Mouse (Mus musculus) T-helper 1 cell (primary cell): ENCODE data around the gene Ankrd44.

ENCODE experiments used
- in situ Hi-C: fragments of 300-600 bp; cut with MboI, MseI; formaldehyde crosslinking; loops from one replicate; pipeline ENCODE4 v1.15.1; 2025; ENCODE audit warnings: high pct_unique_total_duplicates

The Ankrd44 gene

DNA sequence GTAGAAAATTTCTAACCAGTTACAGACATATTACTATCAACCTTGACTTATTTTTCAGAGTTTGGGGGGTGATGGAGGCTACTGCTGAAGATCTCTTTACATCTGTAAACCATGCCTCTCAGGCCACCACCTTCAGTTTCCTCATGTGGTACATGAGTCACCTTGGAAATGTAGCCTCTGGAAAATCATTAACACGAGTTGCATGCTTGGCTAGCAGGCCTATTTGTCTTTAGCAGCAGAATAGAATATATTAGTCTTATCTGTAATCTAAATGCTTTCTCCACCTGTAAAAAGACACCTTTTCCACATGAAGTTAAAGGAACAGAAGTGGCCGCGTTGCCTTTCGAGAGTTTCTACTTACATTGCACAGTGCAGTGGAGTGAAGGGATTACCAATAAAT is 267.6 kb downstream of the Ankrd44 start:
- in situ Hi-C loops, result no loop called here

DNA sequence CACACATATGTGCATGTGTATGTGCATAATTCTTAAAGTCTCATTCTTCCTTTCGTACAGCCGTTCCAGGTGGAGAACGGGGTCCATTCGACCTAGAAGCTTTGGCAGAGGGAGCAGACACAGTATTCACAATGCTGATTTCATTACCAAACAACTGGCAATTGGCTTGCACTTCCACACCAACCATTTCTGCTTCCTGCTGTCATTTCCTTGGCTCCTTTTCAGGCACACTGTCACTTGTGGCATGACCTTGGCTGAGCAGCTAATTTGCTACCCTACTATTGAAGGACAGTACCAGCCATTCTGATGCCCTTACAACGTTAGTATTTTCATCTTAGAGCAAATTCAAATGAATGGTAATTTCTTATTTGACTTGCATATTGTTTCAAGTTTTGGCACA is 277.9 kb downstream of the Ankrd44 start:
- in situ Hi-C loops, result no loop called here

DNA sequence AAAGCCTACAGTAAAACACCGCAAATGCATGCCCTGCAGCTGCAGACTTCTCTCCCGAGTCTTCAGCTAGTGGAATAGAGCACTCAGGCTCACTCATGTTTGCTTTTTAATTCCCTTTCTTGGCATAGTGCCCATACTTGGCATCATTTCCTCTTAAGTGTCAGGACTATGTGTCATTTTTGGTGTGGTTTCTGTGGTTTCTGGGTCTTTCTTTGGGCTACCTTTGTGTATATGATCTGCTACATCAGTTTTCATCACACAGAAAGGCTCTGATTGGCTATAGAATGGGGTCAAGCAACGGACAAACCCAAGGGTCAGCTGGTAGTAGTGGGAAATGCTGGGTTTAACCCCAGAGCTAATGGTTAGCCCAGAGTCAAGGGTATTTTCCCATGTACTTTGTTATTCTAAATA is 278.8 kb downstream of the Ankrd44 start:
- in situ Hi-C loops, result no loop called here

DNA sequence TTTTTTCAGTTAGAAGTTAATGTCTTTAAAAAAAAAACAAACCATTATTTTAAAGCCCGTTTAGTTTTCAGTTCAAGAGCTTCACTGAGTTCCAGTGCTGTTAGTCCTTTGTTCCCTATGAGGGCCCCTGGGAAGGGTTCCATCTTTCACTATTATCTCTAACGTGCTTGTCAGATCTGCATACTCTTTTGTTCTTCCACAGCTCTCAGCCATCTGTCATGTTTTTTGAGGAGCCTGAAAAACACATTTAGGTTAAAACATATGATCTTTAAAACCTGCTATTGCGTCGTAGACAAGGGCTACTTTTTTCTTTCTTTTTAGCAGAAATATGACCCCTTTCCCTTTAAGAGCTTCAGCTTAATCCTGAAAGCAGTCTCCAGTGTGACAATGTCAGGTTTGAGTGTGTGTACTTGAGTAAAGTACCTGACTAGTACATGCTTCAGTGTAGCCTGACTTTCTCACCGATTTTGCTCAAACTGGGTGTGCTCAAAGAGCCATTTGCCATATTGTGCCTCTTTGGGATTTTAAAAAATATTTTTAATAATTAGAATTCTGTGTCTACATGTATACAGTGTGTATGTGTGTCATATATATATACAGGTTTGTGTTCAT is 285.9 kb downstream of the Ankrd44 start:
- in situ Hi-C loops, result no loop called here

DNA sequence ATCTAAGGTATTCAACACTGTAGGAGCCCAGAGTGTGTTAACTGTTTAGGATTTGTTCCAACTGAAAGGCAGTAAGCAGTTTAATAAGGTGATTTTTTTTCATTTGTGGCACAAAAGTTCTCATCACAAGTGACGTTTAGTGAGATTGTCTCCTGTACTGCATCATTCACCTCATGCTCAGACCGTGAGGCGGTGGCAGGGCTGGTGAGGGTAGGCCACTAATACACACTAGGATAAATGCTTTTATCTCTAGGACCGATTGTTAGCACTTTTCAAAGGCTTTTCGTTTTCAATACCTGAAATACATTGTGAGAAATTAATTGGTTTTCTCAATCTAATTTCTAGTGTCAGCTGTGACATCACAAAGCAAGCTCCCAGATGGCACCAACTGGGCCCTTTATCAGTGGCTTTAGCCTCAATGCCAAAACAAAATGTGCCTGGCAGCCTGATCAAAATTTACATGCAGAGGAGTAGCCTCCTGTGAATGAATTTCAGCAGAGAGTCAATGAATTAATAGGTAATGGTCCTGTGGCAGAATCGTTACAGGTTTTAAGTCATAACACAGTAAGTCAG is 286.6 kb downstream of the Ankrd44 start:
- in situ Hi-C loops, result no loop called here

DNA sequence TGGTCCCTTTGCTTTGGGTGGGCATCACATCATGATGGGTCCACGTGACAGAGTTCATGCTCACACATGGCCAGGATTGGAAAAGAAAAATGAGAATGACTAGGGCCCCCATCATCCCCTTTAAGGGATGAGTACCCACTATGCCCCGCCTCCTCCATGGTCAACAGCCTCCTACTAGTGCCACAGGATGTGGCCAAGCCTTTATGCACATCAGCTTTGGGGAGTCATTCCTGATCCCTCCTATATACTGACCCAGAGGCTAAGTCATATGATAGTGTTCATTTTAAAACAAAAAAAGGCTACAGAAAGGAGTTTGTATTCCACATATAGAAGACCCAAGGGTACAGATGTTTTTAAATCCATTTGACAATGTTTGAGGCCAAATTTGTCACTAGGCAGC is 287.1 kb downstream of the Ankrd44 start:
- in situ Hi-C loops, result no loop called here

DNA sequence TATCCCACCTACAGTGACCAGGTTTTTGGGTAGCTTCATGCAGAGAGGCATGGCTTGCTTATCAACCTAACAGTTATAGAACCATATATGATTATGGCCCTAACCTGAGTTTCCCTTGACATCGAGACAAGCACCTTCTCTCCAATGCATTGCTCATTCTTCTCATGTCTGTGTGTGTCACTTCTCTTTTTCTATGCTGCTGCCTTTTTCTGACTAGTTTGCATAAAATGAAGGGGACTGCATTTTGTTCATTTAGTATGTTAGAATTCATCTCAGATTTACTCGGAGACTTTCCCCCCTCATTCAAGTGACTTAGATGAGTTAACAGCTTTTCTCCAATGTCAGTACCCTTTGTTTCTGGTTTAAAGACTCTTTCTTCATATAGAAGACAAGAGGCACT is 288.8 kb downstream of the Ankrd44 start:
- in situ Hi-C loops, result no loop called here

DNA sequence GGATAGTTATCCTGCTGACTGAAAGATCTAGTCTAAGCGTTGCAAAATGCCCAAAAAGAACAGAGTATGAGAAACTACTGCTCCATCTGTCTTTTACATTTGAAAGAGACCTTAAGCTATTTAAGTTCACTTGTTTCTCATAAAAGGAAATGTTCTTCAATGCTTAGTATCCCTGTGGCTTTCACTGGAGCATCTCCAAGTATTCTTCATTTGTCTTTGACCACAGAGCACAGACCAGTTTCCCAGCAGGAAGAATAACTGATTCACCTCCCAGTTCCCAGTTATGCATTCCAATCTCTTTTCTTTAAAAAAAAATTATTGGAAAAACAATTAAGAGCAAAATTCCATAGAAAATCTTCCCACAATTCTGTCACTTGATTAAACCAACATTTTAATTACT is 297.1 kb downstream of the Ankrd44 start:
- in situ Hi-C loops, result loop anchor here (10.0 kb wide), 1 partner anchor 1126 kb away; no protein-coding TSS in a partner anchor

DNA sequence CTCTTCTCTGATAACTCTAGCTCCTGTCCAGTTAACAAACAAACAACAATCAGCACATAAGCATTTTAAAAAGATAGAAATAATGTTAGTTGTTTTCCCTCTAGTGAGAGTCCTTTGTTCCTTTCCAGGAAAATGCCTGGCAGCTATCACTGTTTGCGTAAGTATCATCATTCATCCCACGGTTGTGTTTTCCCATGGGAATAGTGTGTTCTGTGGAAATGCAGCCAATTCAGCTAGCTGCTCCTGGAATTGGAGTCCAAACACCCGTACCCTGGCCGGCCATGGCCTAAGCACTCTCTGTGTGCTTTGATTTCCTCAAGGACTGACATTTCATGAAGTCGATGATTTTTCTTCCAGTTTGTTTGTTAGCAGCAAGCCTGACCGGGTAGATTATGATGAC is 311.2 kb downstream of the Ankrd44 start:
- in situ Hi-C loops, result no loop called here

DNA sequence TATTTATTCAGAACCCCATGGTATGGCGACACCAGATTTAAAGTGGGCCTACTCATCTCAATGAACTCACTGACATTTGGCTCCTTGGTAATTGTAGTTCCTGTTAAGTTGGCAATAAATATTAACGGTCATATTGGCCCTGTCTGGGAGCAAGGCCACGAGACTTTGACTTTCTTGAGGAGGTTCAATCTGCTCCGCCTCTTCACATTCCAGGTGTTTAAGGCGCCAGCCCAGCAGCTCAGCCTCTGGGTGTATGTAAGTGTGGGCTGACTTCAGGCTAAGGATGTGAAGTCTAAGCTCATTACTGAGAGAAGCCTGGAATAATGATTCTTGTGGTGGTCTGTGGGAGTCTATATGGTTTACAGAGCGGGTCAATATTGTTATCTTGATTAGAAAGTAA is 313.8 kb downstream of the Ankrd44 start:
- in situ Hi-C loops, result no loop called here

DNA sequence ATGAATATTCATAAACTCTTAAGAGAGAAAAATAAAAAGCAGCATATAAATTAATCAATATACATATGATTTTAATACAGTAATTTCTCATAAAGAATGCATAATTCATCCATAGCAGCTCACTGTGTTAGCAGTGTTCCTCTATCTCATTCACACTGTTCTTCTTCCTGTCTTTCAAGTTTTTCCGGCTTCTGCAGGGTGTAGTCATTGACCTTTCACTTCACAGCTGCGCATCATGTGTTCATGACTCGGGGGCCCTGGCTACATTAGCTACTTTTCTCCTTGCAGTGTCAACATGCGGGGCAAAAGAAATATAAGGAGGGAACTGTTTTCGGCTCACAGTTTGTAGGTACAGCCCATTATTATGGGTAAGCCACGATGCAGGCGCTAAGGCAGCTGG is 314.3 kb downstream of the Ankrd44 start:
- in situ Hi-C loops, result no loop called here

DNA sequence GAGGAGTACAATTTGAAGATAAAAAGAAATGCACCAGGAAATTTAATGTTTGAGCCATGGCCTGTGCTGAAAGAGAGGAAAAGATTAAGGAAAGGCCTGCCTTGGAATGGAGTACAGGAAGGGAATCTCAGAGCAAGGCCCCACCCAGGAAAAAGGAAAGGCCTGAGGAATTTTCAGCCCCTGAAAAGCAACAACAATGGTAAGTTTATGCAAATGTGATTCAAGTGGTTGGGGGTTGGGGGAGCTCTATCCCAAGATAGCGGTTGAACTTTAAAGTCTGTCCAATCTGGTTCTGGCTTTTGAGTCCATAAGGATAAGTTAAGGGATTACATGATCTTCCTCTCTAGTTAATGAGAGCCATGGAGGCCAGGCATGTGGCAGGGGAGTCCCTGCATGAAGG is 319.3 kb downstream of the Ankrd44 start:
- in situ Hi-C loops, result no loop called here

DNA sequence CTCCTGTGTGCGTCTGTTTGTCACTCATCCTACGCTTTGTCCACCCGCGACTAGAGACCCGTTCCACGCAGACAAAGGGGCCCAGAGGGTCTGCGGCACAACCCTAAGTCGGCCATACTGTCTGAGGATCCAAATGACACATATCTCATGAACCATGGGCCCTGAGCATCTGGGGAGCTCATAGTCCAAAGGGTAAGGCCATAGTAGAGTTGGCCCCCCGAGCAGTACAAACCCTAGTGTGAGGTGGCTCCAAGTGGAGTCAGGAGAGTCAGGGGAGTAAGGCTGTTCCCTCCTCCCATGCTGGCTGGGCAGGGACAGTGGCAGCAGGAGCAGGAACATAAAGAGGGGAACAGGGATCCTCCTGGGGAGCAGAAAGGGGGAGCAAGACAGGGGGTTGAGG is 324.5 kb downstream of the Ankrd44 start:
- in situ Hi-C loops, result no loop called here

DNA sequence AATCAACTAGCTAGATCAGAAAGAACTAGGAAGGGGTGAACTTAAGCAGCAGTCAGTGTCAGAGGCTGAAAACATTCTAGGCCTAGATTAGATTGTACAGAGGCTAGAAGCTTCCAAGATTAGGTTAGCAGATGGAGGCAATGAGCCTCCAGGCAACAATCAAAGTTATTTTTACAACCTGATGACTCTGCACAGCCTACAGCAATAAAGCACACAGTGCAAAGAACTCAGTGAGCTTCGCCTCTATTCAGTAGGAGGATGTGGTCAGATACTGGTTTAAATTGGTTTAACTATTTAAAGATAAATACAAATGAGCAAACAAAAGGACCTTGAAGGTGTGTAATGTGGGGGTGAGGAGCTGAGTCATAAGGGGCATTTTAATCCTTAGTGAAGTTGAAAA is 325.9 kb downstream of the Ankrd44 start:
- in situ Hi-C loops, result no loop called here

DNA sequence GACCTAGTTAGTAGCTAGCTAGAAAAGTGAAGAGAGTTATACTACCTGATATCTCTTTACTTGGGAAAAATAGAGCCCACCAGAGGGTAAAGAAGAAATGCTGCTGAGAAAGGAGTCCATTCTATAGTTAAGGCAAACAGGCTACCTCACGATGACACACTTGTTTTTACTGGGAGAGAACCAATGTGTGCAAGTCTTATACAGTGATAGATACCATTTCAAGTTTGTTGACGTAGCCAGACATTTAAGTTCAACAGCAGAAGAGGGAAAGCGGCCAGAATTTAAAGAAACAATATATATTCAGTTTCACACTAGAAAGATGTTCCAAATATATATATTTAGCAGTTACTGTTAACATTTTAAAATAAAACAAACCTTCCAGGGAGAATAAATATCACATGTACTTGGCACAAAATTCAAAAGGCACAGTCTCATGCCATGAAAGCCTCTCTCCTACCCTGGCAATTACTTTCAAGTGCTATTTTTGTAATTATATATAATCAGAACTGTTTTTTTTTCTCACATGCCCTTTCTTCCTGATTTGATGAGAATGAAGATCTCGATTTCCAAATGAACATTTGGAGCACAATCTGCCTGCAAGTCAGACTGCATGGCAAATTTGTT is 328.5 kb downstream of the Ankrd44 start:
- in situ Hi-C loops, result no loop called here

DNA sequence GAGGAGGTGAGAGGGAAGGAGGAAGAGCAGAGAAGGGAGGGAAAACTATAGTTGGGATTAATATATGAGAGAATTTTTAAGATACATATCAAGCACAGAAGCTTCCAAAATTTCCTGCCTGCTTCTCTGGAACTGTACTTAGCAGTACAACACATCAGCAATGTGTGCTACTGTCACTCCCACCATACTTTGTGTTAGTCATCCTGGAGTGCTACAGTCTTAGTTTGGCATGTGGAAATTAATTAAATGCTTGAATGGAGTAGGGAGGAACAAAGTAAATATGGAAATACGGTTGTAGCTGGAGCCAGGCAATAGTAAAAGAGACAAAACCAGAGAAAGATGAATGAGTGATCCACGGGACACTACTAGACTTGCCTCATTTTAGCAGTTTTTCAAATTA is 330.0 kb downstream of the Ankrd44 start:
- in situ Hi-C loops, result no loop called here
